Mouse (Mus musculus) granulocyte monocyte progenitor cell, adult 5-6 weeks (primary cell): Measurements from ENCODE around the gene Olfr985. TPM values are rescaled to one million over a fixed set of nuclear protein-coding genes. Genes with fewer than 3 reads are reported as not detected.

Experiments used
- ATAC-seq: replicated peaks from 2 replicates; pipeline ENCODE4 v1.8.0; 2016; ENCODE audit warnings: mild to moderate bottlenecking, moderate TSS enrichment, inconsistent platforms; ENCODE audit not compliant: poor library complexity, severe bottlenecking
- total RNA-seq, 2 experiments: library from RNA; stranded (forward) in 1 of 2; stranded (reverse) in 1 of 2; fragments of 200-712, 200-1000 nt in 1 of 2; fragments of >200 nt in 1 of 2; fragmentation: Nextera tagmentation in 1 of 2; gene quantifications; 2 replicates each; pipeline ENCODE4 v1.2.3; 2014 to 2017

Olfr985 gene
- total RNA-seq (2014; fragmentation: Nextera tagmentation) (not detected in 2 replicates), total RNA-seq (2017) (not detected in 2 replicates)

DNA sequence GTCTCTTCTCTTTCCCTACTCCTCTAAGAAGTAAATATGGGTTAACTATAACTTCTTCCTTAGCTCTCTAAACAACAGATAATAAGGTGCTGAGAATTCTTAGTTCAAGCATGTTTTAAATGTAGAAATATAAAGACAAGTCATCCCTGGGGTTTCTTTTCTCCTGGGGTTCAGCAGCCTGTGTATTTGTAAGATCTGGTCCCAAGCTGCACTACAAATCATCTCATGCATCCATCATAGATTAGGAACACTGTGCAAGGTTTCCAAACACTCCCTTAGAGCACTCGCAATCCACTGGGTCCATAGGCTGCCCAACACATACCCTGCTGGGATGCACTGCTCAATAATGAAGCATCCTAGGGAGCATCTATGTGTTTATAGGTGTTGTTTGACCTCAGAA, at the start of gene Olfr985:
TSS of gene Olfr985 (minus strand) at position 101 of the 400 bp plus-strand sequence.
- ATAC-seq = no peak

DNA sequence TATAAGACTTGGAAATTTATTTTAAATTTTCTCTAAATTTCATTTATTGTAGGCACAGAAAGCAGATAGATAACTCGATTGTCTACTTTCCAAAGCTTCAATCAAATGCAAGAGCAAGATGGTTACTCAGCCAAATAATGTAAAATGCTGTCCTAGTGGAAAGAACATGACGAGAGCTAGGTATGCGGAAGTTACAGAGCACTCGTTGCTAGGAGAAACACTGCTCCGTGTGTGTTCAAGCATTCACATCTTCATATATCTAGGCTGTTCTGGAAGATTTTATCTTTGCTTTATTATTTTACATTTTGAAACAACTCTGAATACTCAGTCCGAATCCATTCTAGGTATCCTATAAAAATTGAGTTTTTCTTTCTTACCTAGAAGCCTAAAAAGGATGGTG, 47.0 kb upstream of the Olfr985 start:
- ATAC-seq = no peak

- ATAC-seq = no peak
These were observed 36.5 kb upstream of the Olfr985 start for GRCm38 (mm10) chr9:40166446-40166845.

- no peak for ATAC-seq
These were observed 25.2 kb upstream of the Olfr985 start for GRCm38 (mm10) chr9:40155118-40155644.

GRCm38 (mm10) chr9:40141544-40141943, 11.6 kb upstream of the Olfr985 start:
- no peak for ATAC-seq

GRCm38 (mm10) chr9:40139484-40139883, 9.5 kb upstream of the Olfr985 start:
- no peak for ATAC-seq

DNA sequence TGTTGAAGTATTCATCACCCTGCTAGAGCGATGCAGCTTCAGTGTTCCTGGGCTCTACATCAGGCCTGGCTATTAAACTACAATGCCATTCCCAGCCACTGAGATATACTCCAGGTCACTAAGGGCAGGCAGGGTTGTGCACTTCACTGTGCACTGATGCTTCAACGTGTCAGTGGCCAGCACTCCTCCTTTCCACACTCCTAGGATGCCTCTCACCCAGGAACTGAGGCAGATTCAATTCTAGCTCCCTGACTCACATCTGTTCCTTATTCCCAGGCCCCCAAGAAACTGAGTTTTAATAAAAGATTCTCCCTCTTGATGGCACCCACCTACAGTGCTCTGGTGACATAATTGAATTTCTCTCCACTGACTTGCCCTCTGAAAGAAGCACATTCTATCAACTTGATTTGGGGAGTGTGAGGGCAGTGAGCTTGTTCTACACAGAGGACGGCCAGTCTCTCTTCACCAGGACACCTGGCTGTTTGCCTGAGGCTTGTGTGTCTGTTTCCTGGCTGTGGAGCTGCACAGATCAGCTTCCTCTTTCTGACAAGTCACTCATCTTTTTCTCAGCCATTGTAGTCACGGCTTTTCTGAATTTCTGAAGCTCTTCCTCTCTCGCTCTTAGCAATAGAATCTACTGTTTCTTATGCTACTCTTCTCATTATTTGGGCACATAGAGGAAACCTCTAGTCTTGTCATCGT, 7.2 kb upstream of the Olfr985 start:
- ATAC-seq = peak; percentile 99

DNA sequence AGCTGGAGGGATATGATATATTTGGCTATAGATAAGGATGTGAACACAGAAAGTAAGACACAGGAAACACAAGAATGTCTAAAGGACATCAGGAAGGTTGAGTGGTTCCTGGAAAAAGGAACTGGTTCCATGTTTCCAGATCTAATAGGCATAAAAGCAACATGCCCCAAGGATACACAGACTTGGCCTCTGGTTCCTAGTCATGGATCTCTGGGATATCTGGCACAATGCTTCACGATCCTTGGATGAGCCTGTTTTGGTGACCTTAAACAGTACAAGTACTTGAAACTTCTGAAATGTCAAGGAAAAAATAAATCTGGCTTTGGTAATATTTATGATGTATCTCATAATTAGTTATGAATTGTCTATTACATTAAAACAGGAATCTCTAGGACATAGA, 572 bp upstream of the Olfr985 start:
- no peak for ATAC-seq

DNA sequence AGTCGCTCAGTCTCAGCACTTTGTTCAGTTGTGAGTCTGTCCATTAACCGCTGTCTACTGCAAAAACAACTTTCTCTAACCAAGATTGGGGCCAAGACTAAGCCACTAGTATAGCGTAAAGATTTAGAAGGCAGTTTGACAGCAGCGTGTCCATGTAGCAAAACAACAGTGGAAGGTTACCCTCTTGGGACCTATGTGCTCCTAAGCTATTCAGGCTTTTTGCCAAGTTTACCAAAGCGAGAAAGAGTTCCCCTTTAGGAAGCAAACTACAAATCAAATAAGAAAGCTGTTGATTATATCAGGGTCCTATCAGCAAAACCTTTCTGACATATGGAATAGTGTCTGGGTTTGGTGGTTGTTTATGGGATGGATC, 12.7 kb downstream of the Olfr985 start:
- peak; percentile 35 for ATAC-seq

DNA sequence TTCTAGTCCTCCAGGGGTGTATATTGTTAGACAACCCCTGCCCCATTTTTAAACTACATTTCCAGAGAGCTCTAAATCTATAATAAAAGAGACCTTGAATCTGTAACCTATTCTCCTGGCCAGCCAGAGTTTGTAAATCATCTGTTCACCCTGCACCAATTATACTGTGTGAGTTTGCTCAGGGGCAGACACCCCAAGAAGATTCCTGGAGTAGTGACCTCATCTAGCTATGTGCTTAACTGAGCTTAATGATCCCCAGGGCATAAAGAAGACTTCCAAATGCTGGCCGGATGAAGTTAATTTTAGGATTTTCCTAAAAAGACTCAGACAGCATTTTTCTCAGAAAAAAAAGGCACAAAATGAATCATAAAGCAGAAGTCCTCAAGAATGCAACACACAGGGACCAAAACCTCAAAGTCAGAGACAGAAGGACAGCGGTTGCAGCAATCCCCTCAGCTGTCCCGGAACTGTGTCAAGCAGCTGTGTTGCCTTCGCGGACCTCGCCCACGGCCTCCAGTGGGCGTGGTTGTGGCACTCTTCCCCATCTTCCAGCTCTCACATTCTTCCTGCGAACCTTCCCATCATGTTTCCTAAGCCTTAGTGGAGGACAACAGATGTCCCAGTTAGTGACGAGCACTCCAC, 13.2 kb downstream of the Olfr985 start:
- ATAC-seq = peak; percentile 100

DNA sequence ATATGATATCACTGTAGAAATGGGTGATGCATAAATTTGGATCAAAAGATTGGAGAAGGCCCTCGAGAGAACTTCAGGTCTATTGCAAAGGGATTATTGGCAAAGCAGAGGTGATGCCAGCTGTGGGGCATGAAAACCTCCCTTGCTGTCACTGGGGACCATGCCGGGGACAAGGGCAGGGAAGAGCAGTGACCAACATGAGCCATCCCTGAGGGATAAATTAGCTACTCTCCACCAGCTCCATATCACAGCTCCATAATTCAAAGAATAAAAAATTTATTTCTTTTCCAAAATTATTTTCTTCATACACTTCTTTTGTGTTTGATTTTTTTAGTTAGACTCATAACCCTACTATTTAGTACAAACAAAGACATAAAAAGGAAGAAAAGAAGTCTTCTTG, 15.9 kb downstream of the Olfr985 start, which contains the start of gene Olfr984:
TSS of gene Olfr984 (minus strand) at position 101 of the 400 bp plus-strand sequence.
- no peak for ATAC-seq

- ATAC-seq = no peak
These were observed 35.2 kb downstream of the Olfr985 start for GRCm38 (mm10) chr9:40094769-40095168.

DNA sequence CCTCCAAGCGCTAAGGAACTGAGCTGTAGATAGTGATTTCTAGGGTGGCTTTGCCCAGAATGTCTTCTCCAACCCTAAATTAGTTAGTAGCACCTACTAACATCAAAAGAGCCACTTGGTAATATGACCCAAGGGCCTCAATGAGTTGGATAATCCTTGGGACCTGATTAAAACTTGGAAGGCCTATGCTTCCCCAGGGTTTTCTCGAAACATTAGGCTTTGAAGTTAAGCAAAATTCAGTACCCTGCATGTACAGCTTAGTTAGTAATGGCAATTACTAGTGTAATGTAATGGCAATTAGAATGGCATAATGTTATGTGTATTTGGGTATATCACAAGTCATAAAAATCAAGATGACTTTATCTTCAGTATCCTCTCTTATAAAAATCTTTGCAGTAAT, 36.5 kb downstream of the Olfr985 start, which contains the start of gene Olfr983:
TSS of gene Olfr983 (minus strand) at position 101 of the 400 bp plus-strand sequence.
- ATAC-seq = no peak

Other genes with a start within 250 kb of the Olfr985 start
- gene Olfr229, start 222.8 kb downstream of the Olfr985 start, total RNA-seq (2014; fragmentation: Nextera tagmentation) = not detected in 2 replicates
- gene Olfr229, start 222.8 kb downstream of the Olfr985 start, total RNA-seq (2017) = not detected in 2 replicates
- not detected in 2 replicates for gene Olfr974, start 192.7 kb downstream of the Olfr985 start, total RNA-seq (2014; fragmentation: Nextera tagmentation)
- gene Olfr974, start 192.7 kb downstream of the Olfr985 start, total RNA-seq (2017) = not detected in 2 replicates
- gene Olfr975, start 178.1 kb downstream of the Olfr985 start, total RNA-seq (2014; fragmentation: Nextera tagmentation) = not detected in 2 replicates
- gene Olfr975, start 178.1 kb downstream of the Olfr985 start, total RNA-seq (2017) = not detected in 2 replicates
- gene Olfr976, start 169.1 kb downstream of the Olfr985 start, total RNA-seq (2014; fragmentation: Nextera tagmentation) = not detected in 2 replicates
- gene Olfr976, start 169.1 kb downstream of the Olfr985 start, total RNA-seq (2017) = not detected in 2 replicates
- gene Olfr978, start 138.1 kb downstream of the Olfr985 start, total RNA-seq (2014; fragmentation: Nextera tagmentation) = not detected in 2 replicates
- gene Olfr978, start 138.1 kb downstream of the Olfr985 start, total RNA-seq (2017) = not detected in 2 replicates
- not detected in 2 replicates for gene Olfr979, start 126.7 kb downstream of the Olfr985 start, total RNA-seq (2014; fragmentation: Nextera tagmentation)
- not detected in 2 replicates for gene Olfr979, start 126.7 kb downstream of the Olfr985 start, total RNA-seq (2017)
- gene Olfr980, start 120.6 kb downstream of the Olfr985 start, total RNA-seq (2014; fragmentation: Nextera tagmentation) = not detected in 2 replicates
- not detected in 2 replicates for gene Olfr980, start 120.6 kb downstream of the Olfr985 start, total RNA-seq (2017)
- not detected in 2 replicates for gene Olfr981, start 108.7 kb downstream of the Olfr985 start, total RNA-seq (2014; fragmentation: Nextera tagmentation)
- gene Olfr981, start 108.7 kb downstream of the Olfr985 start, total RNA-seq (2017) = not detected in 2 replicates
- gene Olfr982, start 56.4 kb downstream of the Olfr985 start, total RNA-seq (2014; fragmentation: Nextera tagmentation) = not detected in 2 replicates
- gene Olfr982, start 56.4 kb downstream of the Olfr985 start, total RNA-seq (2017) = not detected in 2 replicates
- gene Olfr983, start 36.6 kb downstream of the Olfr985 start, total RNA-seq (2014; fragmentation: Nextera tagmentation) = not detected in 2 replicates
- not detected in 2 replicates for gene Olfr983, start 36.6 kb downstream of the Olfr985 start, total RNA-seq (2017)
- gene Olfr984, start 16.0 kb downstream of the Olfr985 start, total RNA-seq (2014; fragmentation: Nextera tagmentation) = not detected in 2 replicates
- not detected in 2 replicates for gene Olfr984, start 16.0 kb downstream of the Olfr985 start, total RNA-seq (2017)
- not detected in 2 replicates for gene Tmem225, start 17.9 kb upstream of the Olfr985 start, total RNA-seq (2014; fragmentation: Nextera tagmentation)
- gene Tmem225, start 17.9 kb upstream of the Olfr985 start, total RNA-seq (2017) = not detected in 2 replicates
- not detected in 2 replicates for gene Olfr986, start 50.7 kb upstream of the Olfr985 start, total RNA-seq (2014; fragmentation: Nextera tagmentation)
- not detected in 2 replicates for gene Olfr986, start 50.7 kb upstream of the Olfr985 start, total RNA-seq (2017)
- gene Zfp202, start 62.1 kb upstream of the Olfr985 start, total RNA-seq (2014; fragmentation: Nextera tagmentation) = 4.1 and 4.8 TPM in 2 replicates
- gene Zfp202, start 62.1 kb upstream of the Olfr985 start, total RNA-seq (2017) = 4.4 and 4.5 TPM in 2 replicates
- gene Scn3b, start 139.0 kb upstream of the Olfr985 start, total RNA-seq (2014; fragmentation: Nextera tagmentation) = 2.6 TPM in 1 of 2 replicates, not detected in the other
- gene Scn3b, start 139.0 kb upstream of the Olfr985 start, total RNA-seq (2017) = not detected in 2 replicates